Mouse (Mus musculus): ENCODE measurements around the gene Snrnp25. TPM values are rescaled to one million over a fixed set of nuclear protein-coding genes. Genes with fewer than 3 reads are reported as not detected.
"Not testable (repeated sequence)": the region's sequence is repeated elsewhere in the genome, so short reads cannot be mapped to it uniquely, and the experiment has no call there.

Snrnp25 gene
- polyA plus RNA-seq, 1 experiment from 2014 or later = 87.0 TPM

GRCm38 (mm10) chr11:32200075-32200601 lies 5.1 kb upstream of the Snrnp25 start, which contains the start of gene Il9r:
TSS of gene Il9r (minus strand) at chr11:32200279.
- H3K27ac ChIP-seq (ENCODE audit: low read depth, low read length) = no peak within 1 kb of the TSS
- no peaks in the 10 kb centered on the region for H3K36me3 ChIP-seq (ENCODE audit: control insufficient read depth, insufficient read depth, low read length)
- H3K27me3 ChIP-seq (ENCODE audit: control insufficient read depth, insufficient read depth, low read length) = no peaks in the 10 kb centered on the region
- 77% methylated on average over 10 of the region's 10 CpGs for WGBS
- H3K4me2 ChIP-seq = no peak within 1 kb of the TSS
- peak; percentile 44 for DNase-seq (ENCODE audit: low spot score, missing footprints)
- no peaks in the 10 kb centered on the region for H3K4me1 ChIP-seq (ENCODE audit: control insufficient read depth, insufficient read depth, low read length)
- no peak for ATAC-seq (ENCODE audit: low FRiP score)
- no peak within 1 kb of the TSS for H3K4me3 ChIP-seq (ENCODE audit: low read depth, low read length)
- H3K9me3 ChIP-seq (ENCODE audit: control insufficient read depth, low read length) = no peaks in the 10 kb centered on the region
- H3K9ac ChIP-seq (ENCODE audit: low read length) = no peak within 1 kb of the TSS

- peak; percentile 76 for DNase-seq (ENCODE audit: low spot score, missing footprints)
- not testable (repeated sequence) for H3K4me3 ChIP-seq (ENCODE audit: low read depth, low read length); H3K27me3 ChIP-seq (ENCODE audit: control insufficient read depth, insufficient read depth, low read length); H3K27ac ChIP-seq (ENCODE audit: low read depth, low read length); H3K4me2 ChIP-seq; ATAC-seq (ENCODE audit: low FRiP score); H3K9me3 ChIP-seq (ENCODE audit: control insufficient read depth, low read length); H3K4me1 ChIP-seq (ENCODE audit: control insufficient read depth, insufficient read depth, low read length); H3K9ac ChIP-seq (ENCODE audit: low read length); H3K36me3 ChIP-seq (ENCODE audit: control insufficient read depth, insufficient read depth, low read length)
- WGBS = 76% methylated on average over 1 of the region's 1 CpGs
Observed at GRCm38 (mm10) chr11:32200992-32201391, 4.2 kb upstream of the Snrnp25 start.

- H3K36me3 ChIP-seq (ENCODE audit: control insufficient read depth, insufficient read depth, low read length) = no peaks in the 10 kb centered on the region
- no peak overlapping the region for H3K4me2 ChIP-seq
- WGBS = 82% methylated on average over 11 of the region's 11 CpGs
- peaks cover 6% of the 10 kb centered on the region for H3K4me1 ChIP-seq (ENCODE audit: control insufficient read depth, insufficient read depth, low read length)
- H3K27me3 ChIP-seq (ENCODE audit: control insufficient read depth, insufficient read depth, low read length) = no peaks in the 10 kb centered on the region
- H3K9ac ChIP-seq (ENCODE audit: low read length) = no peak overlapping the region
- H3K4me3 ChIP-seq (ENCODE audit: low read depth, low read length) = no peak overlapping the region
- DNase-seq (ENCODE audit: low spot score, missing footprints) = peak; percentile 53
- no peak overlapping the region for H3K27ac ChIP-seq (ENCODE audit: low read depth, low read length)
- no peak for ATAC-seq (ENCODE audit: low FRiP score)
- H3K9me3 ChIP-seq (ENCODE audit: control insufficient read depth, low read length) = no peaks in the 10 kb centered on the region
Observed at GRCm38 (mm10) chr11:32201922-32202685, 3.1 kb upstream of the Snrnp25 start.

- Histone ChIP-seq H3K27me3 (ENCODE audit: control insufficient read depth, insufficient read depth, low read length) (no peaks in the 10 kb centered on the region), H3K36me3 (ENCODE audit: control insufficient read depth, insufficient read depth, low read length) (peaks cover 6% of the 10 kb centered on the region; the same call in 1 of the 2 replicates), H3K4me3 (ENCODE audit: low read depth, low read length) (no peak overlapping the region), H3K4me1 (ENCODE audit: control insufficient read depth, insufficient read depth, low read length) (peaks cover 5% of the 10 kb centered on the region), H3K4me2 (no peak overlapping the region), H3K9me3 (ENCODE audit: control insufficient read depth, low read length) (no peaks in the 10 kb centered on the region), H3K27ac (ENCODE audit: low read depth, low read length) (no peak overlapping the region), H3K9ac (ENCODE audit: low read length) (no peak overlapping the region)
- 89% methylated on average over 9 of the region's 9 CpGs for WGBS
- no peak for ATAC-seq (ENCODE audit: low FRiP score)
- peak; percentile 33 for DNase-seq (ENCODE audit: low spot score, missing footprints)
Observed at GRCm38 (mm10) chr11:32210623-32211022, 5.4 kb downstream of the Snrnp25 start.

- H3K9ac ChIP-seq (ENCODE audit: low read length) = no peak overlapping the region
Observed at GRCm38 (mm10) chr11:32215372-32216162, 10.4 kb downstream of the Snrnp25 start.

GRCm38 (mm10) chr11:32216851-32217250 lies 11.6 kb downstream of the Snrnp25 start:
- Histone ChIP-seq H3K4me2 (no peak overlapping the region), H3K9me3 (ENCODE audit: control insufficient read depth, low read length) (no peaks in the 10 kb centered on the region), H3K36me3 (ENCODE audit: control insufficient read depth, insufficient read depth, low read length) (no peaks in the 10 kb centered on the region), H3K27ac (ENCODE audit: low read depth, low read length) (no peak overlapping the region), H3K4me1 (ENCODE audit: control insufficient read depth, insufficient read depth, low read length) (peaks cover 13% of the 10 kb centered on the region), H3K4me3 (ENCODE audit: low read depth, low read length) (no peak overlapping the region), H3K27me3 (ENCODE audit: control insufficient read depth, insufficient read depth, low read length) (peaks cover 3% of the 10 kb centered on the region; the same call in 1 of the 2 replicates), H3K9ac (ENCODE audit: low read length) (no peak overlapping the region)
- peak; percentile 30; the same call in 1 of the 2 replicates for ATAC-seq (ENCODE audit: low FRiP score)
- WGBS = 23% methylated on average over 8 of the region's 8 CpGs
- DNase-seq (ENCODE audit: low spot score, missing footprints) = peak; percentile 96

More at GRCm38 (mm10) chr11:32215372-32216162, 10.4 kb downstream of the Snrnp25 start:
- ATAC-seq (ENCODE audit: low FRiP score) = no peak
- Histone ChIP-seq H3K9me3 (ENCODE audit: control insufficient read depth, low read length) (no peaks in the 10 kb centered on the region), H3K27ac (ENCODE audit: low read depth, low read length) (no peak overlapping the region), H3K27me3 (ENCODE audit: control insufficient read depth, insufficient read depth, low read length) (no peaks in the 10 kb centered on the region), H3K4me3 (ENCODE audit: low read depth, low read length) (no peak overlapping the region), H3K4me2 (no peak overlapping the region), H3K4me1 (ENCODE audit: control insufficient read depth, insufficient read depth, low read length) (peaks cover 3% of the 10 kb centered on the region; the same call in 1 of the 2 replicates), H3K36me3 (ENCODE audit: control insufficient read depth, insufficient read depth, low read length) (no peaks in the 10 kb centered on the region)
- peak; percentile 26 for DNase-seq (ENCODE audit: low spot score, missing footprints)
- WGBS = 95% methylated on average over 18 of the region's 18 CpGs

- 56% methylated on average over 6 of the region's 6 CpGs for WGBS
- H3K27me3 ChIP-seq (ENCODE audit: control insufficient read depth, insufficient read depth, low read length) = peaks cover 17% of the 10 kb centered on the region
- H3K4me3 ChIP-seq (ENCODE audit: low read depth, low read length) = no peak overlapping the region
- DNase-seq (ENCODE audit: low spot score, missing footprints) = peak; percentile 82
- no peaks in the 10 kb centered on the region for H3K36me3 ChIP-seq (ENCODE audit: control insufficient read depth, insufficient read depth, low read length)
- H3K9ac ChIP-seq (ENCODE audit: low read length) = peak overlapping the region; percentile 20; the same call in 1 of the 2 replicates
- H3K4me1 ChIP-seq (ENCODE audit: control insufficient read depth, insufficient read depth, low read length) = peaks cover 22% of the 10 kb centered on the region
- H3K9me3 ChIP-seq (ENCODE audit: control insufficient read depth, low read length) = no peaks in the 10 kb centered on the region
- H3K27ac ChIP-seq (ENCODE audit: low read depth, low read length) = no peak overlapping the region
- ATAC-seq (ENCODE audit: low FRiP score) = no peak
- H3K4me2 ChIP-seq = no peak overlapping the region
Observed at GRCm38 (mm10) chr11:32218501-32219050, 13.4 kb downstream of the Snrnp25 start.

- Histone ChIP-seq H3K9me3 (ENCODE audit: control insufficient read depth, low read length) (no peaks in the 10 kb centered on the region), H3K4me1 (ENCODE audit: control insufficient read depth, insufficient read depth, low read length) (peaks cover 22% of the 10 kb centered on the region), H3K27me3 (ENCODE audit: control insufficient read depth, insufficient read depth, low read length) (peaks cover 18% of the 10 kb centered on the region), H3K4me2 (no peak overlapping the region), H3K4me3 (ENCODE audit: low read depth, low read length) (no peak overlapping the region), H3K27ac (ENCODE audit: low read depth, low read length) (no peak overlapping the region), H3K36me3 (ENCODE audit: control insufficient read depth, insufficient read depth, low read length) (no peaks in the 10 kb centered on the region), H3K9ac (ENCODE audit: low read length) (no peak overlapping the region)
- DNase-seq (ENCODE audit: low spot score, missing footprints) (peak; percentile 19), ATAC-seq (ENCODE audit: low FRiP score) (no peak)
- WGBS = 90% methylated on average over 10 of the region's 10 CpGs
Observed at GRCm38 (mm10) chr11:32219287-32219686, 14.1 kb downstream of the Snrnp25 start.
